Mouse (Mus musculus): ENCODE results near the gene Atp6v0e.

- TF ChIP-seq CTCF (IDR thresholded peaks at IDR 0.05; ENCODE audit: borderline replicate concordance, control insufficient read depth, extremely low read depth, insufficient read depth, low read length, poor library complexity): no peak
- no peak for TF ChIP-seq POLR2A (IDR thresholded peaks at IDR 0.05; ENCODE audit: control insufficient read depth, extremely low read depth, insufficient read depth, low read length, poor library complexity)
These were observed 42.0 kb upstream of the Atp6v0e start for GRCm38 (mm10) chr17:26620786-26621766.
